Mouse (Mus musculus) c-Kit-positive CD71-positive TER-119-negative erythroid progenitor cells, embryonic 14.5 days (primary cell): ENCODE results near the gene Thyn1.

ENCODE experiments used
- DNase-seq: peaks from one replicate; pipeline ENCODE4 v3.0.0-alpha.2; 2013; ENCODE audit warnings: low read depth

Gene Thyn1

DNA sequence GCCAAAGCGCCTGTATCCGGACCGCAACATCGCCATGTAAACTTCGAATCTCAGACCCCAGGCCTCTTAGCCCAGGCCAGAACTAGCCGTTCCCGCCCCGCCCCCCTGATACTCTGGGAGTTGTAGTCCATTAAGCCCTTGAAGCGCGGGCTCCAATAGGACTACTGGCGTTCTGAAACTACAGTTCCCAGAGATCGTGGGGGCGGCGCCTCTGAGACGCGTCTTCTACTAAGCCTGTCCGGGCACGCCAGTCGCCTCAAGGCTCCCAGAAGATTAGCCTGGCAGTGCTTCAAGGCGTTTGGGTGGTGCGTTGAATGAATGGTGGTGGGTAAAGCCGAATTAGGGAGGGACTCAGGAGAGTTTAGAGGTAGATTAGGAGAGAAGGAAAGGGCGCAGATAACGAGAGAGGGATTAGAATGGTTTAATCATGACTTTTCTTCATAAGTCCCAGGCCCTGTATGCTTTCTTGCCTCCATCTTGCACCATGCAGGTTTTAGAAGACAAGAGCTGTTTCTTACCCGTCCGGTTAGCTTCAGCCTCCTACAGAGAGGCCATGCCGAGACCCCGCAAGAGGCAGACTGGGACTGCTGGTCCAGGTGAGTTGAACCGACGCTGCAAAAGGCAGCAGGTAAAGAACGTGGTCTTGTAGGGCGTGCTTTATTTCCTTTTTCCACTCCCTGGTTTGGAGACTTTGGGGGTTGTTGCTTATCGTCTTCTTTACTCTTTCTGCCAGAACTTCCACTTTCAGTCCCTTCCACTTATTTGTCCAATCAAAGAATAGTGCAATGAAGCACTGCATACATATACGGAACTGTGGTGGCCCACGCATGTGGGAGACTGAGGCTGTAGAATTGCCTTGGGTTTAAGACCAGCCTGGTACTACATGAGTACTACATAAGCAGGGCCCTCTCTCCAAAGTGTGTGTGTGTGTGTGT is at the start of gene Thyn1, which contains the start of gene Acad8:
Thyn1 (plus strand) TSS at position 250 of the 935 bp plus-strand sequence.
Acad8 (minus strand) TSS at position 106 of the 935 bp plus-strand sequence.
- peak; percentile 95 for DNase-seq

DNA sequence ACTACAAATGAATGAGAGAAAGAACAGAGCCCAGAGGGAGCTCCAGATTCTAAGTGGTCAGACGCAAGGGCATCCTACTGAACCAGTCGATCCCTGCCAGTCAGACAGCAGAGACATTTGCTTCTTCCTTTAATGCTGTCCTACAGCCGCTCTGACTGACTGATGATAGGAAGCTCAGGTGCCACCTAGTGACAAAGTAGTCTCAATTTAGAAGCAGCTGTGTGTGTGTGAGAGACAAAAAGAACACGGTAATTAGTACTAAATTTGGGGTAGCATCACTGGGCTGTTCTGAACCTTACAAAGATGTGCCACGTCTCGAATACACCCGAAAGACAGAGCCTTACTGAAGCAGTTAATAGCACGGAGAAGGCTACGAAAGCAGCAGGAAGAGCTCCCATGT is 21.8 kb upstream of the Thyn1 start:
- DNase-seq = no peak

DNA sequence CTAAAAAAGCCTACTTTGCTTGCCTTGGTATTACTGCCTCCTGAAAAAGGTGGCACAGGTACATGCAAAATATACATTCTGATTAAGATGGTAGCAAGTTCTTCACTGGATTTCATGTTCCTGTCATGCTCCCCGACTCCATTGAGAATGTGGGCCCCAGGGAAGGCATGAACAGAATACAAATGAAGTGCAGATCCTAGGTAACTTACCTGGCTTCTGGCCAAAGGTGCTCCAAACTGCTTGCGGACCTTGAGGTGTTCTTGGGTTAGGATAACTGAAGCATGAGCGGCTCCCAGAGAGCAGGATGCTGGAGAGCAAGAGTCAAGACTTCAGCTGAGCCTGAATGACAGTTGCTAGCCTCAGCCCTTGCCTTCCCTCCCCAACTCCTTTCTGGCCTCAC is 20.7 kb upstream of the Thyn1 start:
- DNase-seq = no peak

DNA sequence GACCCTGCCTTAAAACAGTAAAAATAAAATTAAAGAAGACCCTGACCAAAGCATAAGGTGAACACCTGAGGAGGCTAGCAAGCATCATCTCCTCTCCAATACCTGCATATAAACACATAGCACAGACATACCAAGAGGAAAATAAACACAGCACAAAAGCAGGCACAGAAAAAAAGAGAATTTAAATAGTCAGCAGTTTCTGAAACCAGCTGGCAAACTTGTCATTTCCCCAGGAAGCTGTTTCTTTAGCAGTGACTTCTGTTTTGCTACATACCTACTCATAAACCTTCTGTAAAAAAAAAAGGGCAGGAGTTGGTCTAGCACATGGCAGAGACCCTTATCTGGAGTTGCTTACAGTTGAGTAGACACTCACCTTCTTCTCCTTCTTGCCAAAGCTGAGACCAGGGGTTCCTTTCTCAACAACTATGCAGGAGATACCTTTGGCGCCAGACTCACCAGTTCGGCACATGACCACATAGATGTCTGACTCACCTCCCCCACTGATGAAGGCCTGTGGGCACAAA is 14.4 kb upstream of the Thyn1 start:
- no peak for DNase-seq

DNA sequence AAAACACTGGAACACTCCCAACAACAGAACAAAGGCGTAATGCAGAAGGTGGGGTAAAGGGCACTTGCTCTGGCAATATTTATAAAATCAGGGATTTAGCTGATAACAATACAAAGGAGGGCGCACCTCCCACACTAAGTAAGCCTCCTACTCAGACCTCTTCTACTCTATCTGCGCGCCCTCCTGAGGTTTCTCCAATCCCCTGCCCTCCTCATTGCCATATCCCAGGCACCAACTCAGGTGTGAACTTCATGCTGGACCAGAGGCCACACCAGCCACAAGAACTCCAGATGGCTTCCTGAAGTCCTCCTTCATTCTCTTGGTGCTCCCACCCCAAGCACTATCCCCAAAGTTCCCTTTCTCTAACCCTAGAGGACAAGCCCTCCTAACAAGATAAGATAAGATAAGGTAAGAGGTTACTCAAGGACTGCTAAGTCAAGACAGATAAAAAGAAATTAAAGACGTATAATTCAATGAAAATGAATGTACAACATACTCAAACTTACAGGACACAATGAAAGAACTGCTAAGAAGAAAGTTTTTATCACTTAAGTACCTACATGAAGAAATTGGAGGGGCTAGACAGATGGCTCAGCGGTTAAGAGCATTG is 13.7 kb upstream of the Thyn1 start:
- no peak for DNase-seq

DNA sequence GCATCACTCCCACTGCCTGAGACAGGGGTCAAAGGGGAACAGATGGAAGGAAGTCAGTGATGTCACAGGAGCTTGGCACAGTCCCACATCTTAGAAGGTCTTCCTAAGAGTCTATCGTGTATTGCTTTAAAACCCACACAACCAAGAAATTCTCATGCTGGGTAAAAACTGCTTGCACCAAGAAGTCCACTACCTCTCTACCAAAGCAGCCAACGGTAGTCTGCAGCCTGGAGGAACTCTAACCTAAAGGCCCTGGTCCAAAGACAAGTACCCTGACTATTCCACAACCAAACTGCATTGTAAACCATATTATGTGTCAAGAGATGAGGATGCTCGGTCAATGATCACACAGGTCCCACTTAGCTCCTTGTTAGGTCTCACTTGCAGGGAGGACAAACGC is 9.3 kb upstream of the Thyn1 start:
- DNase-seq = no peak

DNA sequence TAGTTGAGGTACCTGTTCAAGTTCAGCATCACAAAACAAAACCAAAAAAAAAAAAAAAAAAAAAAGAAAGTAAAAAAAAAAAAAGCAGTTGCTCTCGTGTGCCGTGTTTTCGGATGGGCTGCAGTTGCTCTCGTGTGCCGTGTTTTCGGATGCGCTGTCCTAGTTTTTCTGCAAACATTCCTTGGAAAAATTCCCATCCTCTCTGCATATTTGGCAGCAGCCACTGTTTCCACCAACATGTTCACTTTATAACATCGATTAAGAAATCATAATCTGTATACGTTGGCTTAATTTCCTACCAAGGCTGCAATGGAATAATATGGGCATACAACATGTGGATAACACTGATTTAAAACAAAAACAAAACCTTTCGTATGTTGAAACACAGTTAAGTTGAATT is 6.4 kb upstream of the Thyn1 start:
- no peak for DNase-seq

DNA sequence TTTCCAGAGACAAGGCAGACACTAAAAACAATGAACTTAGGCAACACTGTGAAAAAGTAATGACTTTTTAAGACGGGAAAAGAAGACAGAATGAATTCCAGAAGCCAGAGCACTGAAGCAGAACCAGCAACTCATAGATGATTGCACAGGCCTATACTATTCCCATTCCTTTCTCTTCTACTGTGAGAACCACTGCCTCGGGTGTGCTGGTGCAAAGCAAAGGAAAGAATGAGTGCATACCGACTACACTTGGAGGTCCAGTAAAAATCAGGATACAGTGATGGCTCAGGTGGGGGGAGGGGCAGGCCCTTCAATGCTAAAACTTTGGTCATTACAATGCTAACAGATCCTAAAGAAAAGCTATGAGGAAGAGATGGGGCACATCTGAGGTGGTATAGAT is 5.6 kb upstream of the Thyn1 start:
- no peak for DNase-seq

DNA sequence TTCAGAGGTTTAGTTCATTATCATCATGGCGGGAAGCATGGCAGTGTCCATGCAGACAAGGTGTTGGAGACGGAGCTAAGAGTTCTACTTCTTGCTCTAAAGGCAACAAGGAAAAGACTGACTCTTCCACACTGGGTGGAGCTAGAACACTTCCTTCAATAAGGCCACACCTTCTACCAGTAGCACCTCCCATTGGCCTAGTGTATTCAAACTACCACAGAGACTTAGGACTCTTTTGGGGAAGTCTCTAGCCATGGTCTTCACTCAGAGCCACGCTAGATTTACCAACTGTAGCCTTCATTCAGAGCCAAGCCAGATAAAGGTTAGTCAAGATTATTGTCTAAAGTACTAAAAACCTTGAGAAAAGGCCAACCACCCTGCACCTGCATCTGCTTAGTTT is 2.4 kb upstream of the Thyn1 start:
- DNase-seq = no peak

DNA sequence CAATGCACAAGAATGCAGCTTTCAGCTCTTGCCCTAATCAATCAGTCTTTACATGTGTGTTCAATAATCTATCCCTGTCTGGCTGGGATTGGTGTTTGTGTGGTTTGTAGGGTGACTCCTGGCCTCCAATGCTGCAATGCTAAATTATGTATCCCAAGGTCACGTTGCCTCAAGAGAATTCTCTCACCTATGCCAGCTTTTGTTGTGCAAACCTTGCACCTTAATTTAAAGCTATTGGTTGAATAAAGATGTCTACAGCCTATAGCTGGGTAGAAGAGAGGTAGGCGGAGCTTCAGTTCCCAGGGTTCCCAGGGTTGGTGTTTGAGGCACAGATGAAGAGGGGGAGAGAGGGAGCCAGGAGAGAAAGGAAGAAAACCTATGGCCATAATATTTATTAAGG is 2.0 kb upstream of the Thyn1 start:
- no peak for DNase-seq

DNA sequence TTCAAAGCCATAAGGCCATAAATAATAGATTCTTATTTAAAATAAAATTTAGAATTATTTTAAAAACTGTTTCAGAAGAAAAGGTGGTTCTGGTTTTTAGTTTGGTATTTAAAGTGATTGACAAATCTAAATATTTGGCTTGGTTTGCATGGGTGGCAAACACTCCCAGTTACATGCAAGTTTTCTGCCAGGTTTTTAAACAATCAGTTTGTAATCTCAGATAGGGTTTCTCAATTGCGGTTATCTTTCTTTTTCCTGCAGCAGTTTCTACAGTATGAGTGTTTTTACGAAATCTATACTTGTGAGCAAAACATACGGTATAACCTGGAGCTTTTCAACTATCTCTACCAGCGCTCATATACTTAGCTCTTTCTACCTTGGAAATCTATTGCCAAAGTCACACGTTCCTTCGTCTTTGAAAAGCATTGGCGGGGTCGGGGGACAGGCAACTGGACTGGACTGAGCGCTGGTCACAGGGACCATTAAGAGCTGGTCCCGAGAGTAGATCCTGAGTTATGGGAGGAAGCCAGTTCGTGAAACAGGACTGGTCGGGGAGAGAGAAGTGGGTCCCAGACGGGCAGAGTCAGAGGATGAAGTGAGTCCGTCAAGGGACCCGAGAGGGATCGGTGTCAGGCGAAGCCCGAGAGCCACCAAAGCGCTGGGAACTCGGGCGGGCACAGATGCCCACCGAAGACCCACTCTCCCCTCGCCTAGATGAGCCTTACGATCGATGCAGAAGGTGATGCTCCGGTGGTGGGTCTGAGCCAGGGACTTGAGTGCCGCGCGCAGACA is 645 bp upstream of the Thyn1 start:
- DNase-seq = no peak

DNA sequence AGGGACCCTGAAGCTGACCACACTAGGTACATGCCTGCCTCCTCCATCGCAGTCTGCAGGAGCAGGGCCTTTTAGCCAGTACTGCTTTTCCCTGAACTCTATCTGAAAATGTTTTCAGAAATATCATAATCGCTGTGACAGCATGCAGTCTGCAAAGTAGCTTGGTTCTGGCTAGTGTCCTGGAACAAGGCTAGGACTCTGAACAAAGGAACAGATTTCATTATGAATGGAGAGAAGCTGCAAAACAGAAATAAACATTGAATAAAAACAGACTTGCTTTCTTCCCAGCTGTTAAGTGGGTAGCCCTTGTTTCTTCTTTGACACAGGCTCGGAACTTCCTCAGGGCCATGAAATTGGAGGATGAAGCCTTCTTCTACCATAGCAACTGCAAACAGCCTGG is 5.7 kb downstream of the Thyn1 start:
- no peak for DNase-seq

DNA sequence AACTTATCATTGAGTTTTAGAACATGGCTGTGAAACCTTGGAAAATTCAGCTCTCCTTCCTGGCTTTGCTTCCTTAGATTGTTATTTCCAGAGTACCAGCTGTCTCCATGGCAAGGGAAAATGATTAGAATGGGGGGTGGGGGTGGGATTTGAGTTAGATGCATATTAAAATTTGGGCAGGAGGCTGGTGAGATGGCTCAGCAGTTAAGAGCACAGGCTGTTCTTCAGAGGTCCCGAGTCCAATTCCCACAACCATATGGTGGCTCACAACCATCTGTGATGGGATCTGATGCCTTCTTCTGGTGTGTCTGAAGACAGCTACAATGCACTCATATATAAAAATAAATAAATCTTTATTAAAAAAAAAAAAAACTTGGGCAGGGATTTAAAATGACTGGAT is 6.4 kb downstream of the Thyn1 start:
- DNase-seq = no peak

DNA sequence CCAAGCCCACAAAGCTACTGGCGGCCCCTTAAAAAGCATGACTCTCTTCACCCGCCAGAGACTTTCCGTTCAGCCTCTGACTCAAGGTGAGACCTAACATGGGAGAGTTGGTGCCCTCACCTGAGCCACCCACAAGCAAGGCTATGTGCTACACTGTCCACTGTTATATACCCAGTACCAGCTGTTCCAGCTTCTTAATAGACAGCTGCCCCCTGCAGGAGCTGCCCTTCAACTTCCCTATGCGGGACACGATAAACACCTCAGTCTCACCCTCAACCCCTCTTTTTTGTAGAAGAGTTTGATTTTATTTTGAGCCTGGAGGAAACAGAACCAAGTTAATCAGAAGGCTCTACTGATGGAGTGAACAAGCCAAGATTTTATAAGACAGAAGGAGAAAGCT is 7.4 kb downstream of the Thyn1 start:
- no peak for DNase-seq

DNA sequence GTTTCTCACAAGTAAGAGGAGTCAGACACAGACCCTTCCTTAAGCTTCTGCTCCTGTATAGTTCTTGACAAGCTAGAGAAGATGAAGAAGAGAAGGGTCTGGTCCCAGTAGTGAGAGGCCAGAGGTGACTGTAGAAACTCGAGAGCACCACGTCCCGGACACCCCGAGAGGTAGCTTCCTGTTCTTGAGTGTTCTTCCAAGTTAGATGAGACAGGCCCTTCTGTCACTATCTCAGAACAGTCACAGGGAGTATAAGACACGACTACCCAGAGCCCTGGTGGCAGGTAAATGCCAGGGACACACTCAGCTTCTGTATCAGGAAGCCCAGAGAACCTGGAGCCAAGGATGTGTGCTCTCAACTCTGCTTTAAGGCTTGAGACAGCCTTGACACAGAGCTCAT is 9.7 kb downstream of the Thyn1 start:
- no peak for DNase-seq

DNA sequence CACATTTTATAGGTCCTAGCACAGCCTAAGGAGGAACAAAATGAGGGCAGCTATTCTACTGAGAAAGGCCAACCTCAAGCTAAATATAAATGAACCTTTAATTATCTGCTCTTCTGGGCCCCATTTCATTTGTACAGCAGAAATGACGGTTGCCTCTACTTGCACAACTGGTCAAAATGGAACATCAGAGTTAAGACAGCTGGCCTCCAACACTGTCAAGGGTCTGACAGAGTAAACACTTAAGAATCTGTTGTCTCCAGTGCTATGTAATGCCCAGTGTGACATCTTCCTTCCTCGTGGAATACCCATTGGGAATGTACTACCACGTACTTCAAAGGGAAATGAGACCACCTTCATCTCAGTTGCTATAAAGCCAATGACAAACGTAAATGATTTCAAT is 12.1 kb downstream of the Thyn1 start:
- no peak for DNase-seq

DNA sequence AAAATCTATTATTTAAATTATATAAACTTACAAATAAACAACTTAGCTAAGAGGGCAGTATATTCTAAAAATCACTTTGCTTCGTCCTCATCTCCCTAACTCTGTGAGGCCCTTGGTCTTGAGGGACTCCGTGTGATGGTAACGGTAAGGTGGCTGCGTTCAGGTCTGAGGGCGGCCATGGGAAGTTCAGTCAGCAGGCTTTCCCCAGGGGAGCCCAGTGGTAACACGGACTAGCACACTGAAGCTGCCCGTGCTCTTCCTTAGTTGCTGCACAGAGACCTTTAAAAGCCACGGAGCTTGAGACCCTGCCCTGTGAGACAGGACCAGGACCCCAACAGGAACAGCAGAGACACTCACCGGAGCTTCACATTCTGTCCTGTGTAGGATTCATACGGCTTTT is 19.5 kb downstream of the Thyn1 start:
- no peak for DNase-seq

DNA sequence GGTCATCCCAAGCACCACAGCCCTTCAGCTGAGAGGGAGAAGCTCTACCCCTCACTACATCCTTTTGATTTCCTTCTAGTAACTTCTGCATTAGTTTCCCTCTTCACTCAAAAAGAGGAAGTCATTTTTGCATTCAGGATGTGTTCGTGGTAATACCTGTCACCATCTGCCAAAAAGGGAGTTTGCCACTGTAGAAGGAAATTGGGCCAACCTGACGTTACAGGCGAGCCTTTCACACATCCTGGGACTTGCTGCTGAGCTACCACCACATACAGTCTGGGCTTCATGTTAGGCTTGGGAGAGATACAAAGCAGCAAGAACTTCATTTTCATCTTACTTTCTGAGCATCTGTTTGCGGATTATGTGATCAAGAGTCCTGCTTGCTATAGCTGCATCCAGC is 24.2 kb downstream of the Thyn1 start:
- DNase-seq = no peak

DNA sequence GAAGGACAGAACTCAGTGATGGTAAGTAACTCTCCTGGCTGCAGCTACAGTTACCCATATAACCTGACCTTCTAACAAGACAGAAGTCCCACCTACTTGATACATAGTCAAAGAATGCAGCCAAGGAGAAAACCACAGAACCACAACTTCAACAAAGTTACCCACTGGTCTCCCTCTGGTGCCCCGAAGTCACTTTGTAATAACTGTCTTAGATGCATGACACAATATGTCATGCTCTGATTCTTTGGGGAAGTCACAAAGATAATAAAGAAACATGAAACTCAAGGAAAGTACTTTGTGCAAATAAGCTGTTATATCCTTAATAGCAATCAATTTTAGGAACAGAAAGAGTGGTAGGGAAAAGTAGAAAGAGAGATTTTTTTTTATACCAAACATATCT is 27.2 kb downstream of the Thyn1 start:
- no peak for DNase-seq

DNA sequence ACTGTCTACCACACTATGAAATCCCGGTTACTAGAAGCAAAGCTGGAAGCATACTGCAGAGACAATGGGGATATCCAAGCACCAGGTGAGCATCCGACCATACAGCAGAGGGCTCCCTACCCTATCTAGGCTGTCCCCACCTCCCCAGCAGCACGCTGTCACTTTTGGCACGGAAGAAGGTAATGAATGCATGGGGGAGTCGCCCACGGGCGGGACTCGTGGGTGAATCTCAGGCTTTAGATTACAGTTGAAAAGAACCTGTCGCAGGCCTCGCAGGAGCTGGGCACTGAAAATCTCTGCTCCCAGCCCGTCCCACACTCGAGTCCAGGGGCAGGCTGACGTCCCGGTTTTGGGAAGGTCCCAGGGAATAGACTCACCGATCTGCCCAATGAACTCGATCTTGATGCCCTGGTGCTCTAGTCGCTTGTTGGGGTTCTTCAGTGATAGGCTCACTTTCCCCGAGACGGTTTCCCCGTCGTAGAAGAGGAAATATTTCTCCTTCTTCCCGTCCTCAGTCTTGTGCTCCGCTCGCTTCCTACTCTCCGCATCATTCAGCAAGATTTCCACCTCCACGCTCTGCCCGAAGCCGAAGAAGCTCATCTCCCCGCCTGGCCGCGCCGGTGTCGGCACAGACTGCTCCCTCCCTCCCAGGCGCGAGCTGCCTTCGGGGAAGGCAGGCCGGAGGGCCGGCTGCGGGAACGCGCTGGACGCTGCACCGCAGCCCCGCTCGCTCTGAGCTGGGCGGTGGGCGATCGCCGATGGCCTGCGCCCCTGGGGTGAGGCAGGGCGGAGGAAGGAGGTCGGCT is 29.7 kb downstream of the Thyn1 start:
- DNase-seq = peak; percentile 29
